Mouse (Mus musculus): ENCODE results near the gene Tmem131. TPM values are rescaled to one million over a fixed set of nuclear protein-coding genes. Genes with fewer than 3 reads are reported as not detected.
"Not testable (repeated sequence)": the region's sequence is repeated elsewhere in the genome, so short reads cannot be mapped to it uniquely, and the experiment has no call there.

Tmem131 gene
- polyA plus RNA-seq, 1 experiment from 2014 or later, result 12.3 TPM

DNA sequence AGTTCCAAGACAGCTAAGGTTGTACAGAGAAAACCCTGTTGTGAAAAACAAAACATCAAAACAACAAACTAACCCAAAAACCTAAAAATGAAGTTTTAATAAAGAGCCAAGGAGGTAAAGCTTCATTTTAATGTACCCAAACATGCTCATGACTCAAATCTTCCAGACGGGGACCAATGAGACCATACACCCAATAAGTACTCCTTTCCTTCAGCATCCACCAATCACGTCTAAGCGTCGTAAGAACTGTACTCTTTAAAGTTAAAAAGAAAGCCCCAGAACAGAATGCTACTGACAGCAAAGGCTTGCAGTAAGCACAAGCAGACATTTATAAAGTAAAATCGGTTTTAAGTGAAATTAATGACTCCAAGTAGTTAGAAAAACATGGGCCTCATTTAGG is 33.1 kb downstream of the Tmem131 start:
- Histone ChIP-seq H3K9ac (no peak overlapping the region), H3K4me3 (replicated peaks) (no peak overlapping the region), H3K4me2 (no peak overlapping the region), H3K27ac (no peak overlapping the region), H3K27me3 (no peaks in the 10 kb centered on the region), H3K9me3 (replicated peaks) (no peaks in the 10 kb centered on the region), H3K4me1 (peaks cover 15% of the 10 kb centered on the region), H3K36me3 (no peaks in the 10 kb centered on the region)
- WGBS, result 90% methylated on average over 5 of the region's 5 CpGs
- ATAC-seq (replicated peaks; ENCODE audit: low FRiP score), result no peak

DNA sequence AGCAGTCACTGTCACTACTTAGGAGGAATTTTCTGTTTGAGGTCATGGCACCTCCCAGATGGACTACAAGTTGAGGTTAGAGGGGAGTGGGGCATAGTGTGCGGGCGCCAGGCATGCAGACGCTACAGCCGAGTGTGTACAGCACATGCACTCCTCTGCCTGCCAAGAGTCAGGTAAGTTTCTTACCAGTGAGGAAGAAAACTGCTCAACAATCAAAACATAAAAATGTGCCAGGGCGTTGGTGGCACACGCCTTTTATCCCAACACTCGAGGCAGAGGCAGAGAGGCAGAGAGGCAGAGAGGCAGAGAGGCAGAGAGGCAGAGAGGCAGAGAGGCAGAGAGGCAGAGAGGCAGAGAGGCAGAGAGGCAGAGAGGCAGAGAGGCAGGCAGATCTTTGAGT is 33.5 kb downstream of the Tmem131 start:
- H3K27ac ChIP-seq; ATAC-seq (replicated peaks; ENCODE audit: low FRiP score); H3K36me3 ChIP-seq; H3K4me3 ChIP-seq (replicated peaks); H3K27me3 ChIP-seq; H3K9ac ChIP-seq; H3K4me2 ChIP-seq; H3K9me3 ChIP-seq (replicated peaks): not testable (repeated sequence)
- WGBS, result 80% methylated on average over 7 of the region's 7 CpGs
- peaks cover 12% of the 10 kb centered on the region for H3K4me1 ChIP-seq

DNA sequence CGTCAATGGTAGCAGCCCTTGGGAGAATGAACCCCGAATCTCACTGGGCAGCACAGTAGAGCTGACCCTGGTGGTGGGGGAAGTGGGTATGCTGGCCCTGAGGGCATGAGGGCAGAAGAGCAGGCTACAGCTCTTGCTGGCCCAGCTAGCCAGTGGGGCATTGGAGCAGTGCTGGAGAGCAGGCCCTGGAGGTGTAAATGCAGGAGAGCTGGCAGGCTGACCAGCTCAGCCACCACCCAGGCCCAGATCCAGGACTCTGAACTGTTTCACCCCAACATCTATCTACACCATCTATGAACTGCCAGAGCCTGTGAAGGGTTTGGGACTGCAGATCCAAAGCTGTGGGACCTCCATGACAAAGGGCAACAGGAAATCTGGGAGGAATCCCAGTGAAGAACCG is 38.2 kb downstream of the Tmem131 start:
- H3K27ac ChIP-seq, result no peak overlapping the region
- H3K27me3 ChIP-seq, result no peaks in the 10 kb centered on the region
- no peaks in the 10 kb centered on the region for H3K9me3 ChIP-seq (replicated peaks)
- no peak for ATAC-seq (replicated peaks; ENCODE audit: low FRiP score)
- WGBS, result 82% methylated on average over 3 of the region's 3 CpGs
- no peak overlapping the region for H3K9ac ChIP-seq
- no peak overlapping the region for H3K4me3 ChIP-seq (replicated peaks)
- no peaks in the 10 kb centered on the region for H3K4me1 ChIP-seq
- no peaks in the 10 kb centered on the region for H3K36me3 ChIP-seq
- H3K4me2 ChIP-seq, result no peak overlapping the region

DNA sequence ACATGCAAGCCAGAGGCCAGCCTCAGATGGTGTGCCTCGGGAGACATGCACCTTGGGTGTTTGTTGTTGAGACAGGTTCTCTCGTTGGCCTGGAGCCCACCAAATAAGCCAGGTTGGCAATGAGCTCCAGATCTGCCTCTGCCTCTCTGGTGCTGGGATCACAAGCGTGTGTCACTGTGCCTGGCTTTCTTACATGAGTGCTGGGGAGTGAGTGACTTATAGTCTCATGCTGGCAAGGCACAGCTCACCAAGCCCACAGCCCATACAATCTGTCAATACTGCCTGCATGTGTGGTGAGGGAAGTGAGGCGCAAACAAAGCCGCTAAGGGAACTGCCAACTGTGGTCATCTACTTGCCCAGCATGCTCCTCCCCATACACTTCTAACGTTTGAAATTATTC is 39.0 kb downstream of the Tmem131 start:
- no peaks in the 10 kb centered on the region for H3K9me3 ChIP-seq (replicated peaks)
- H3K27me3 ChIP-seq, result no peaks in the 10 kb centered on the region
- no peaks in the 10 kb centered on the region for H3K4me1 ChIP-seq
- H3K27ac ChIP-seq, result no peak overlapping the region
- 69% methylated on average over 6 of the region's 6 CpGs for WGBS
- H3K36me3 ChIP-seq, result no peaks in the 10 kb centered on the region
- H3K4me3 ChIP-seq (replicated peaks), result no peak overlapping the region
- no peak for ATAC-seq (replicated peaks; ENCODE audit: low FRiP score)
- no peak overlapping the region for H3K9ac ChIP-seq
- H3K4me2 ChIP-seq, result no peak overlapping the region

DNA sequence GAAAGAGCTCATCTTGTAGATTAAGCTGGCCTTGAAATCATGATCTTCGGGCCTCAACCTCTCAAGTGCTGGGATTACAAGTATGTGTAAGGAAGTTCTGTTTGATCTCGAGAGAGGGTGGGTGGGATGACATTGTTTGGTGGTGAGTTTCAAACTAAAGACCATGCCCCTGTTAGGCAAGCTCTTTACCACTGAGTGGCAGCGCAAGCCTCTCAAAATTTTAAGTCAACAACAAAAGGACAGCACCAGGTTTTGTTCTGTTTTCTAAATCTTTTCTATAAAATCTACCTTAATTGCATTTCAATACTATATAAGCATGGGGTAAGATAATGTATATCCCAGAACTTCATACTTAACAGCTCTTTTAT is 39.4 kb downstream of the Tmem131 start:
- Histone ChIP-seq H3K4me3 (replicated peaks) (no peak overlapping the region), H3K27me3 (no peaks in the 10 kb centered on the region), H3K4me2 (no peak overlapping the region), H3K9me3 (replicated peaks) (no peaks in the 10 kb centered on the region), H3K9ac (no peak overlapping the region), H3K36me3 (no peaks in the 10 kb centered on the region), H3K27ac (no peak overlapping the region), H3K4me1 (no peaks in the 10 kb centered on the region)
- WGBS, result 56% methylated on average over 3 of the region's 3 CpGs
- ATAC-seq (replicated peaks; ENCODE audit: low FRiP score), result no peak

DNA sequence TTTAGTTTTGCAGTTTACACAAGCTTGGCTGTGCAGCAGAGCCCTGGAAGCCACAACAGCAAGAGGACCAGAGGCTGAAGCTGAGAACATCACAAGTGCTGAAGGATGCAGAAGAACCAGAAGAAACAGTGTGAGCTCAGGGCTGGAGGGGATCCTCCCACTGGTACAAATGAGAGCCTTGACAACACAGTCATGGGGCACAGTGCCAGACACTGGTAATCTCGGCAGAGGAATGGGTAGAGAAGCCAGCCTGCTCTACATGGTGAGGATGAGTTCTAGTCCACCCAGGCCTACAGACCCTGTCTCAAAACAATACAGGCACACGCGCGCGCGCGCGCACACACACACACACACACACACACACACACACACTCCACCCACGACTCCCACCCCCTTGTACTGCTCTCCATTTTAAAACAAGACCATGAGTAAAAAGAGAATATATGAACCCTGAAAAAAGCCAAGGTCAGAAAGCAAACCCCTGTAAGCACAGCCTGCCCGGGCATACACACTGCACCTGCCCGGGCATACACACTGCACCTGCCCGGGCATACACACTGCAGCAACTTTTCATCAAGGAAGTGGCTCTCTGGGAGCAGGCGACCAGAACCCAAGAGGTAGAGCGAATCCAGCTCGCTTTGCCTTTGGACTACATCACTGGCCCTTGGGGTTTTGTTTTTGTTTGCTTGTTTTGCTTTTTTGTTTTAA is 39.9 kb downstream of the Tmem131 start:
- H3K9me3 ChIP-seq (replicated peaks), result no peaks in the 10 kb centered on the region
- ATAC-seq (replicated peaks; ENCODE audit: low FRiP score), result no peak
- H3K4me2 ChIP-seq, result no peak overlapping the region
- H3K4me3 ChIP-seq (replicated peaks), result no peak overlapping the region
- WGBS, result 92% methylated on average over 15 of the region's 15 CpGs
- H3K4me1 ChIP-seq, result no peaks in the 10 kb centered on the region
- H3K27me3 ChIP-seq, result no peaks in the 10 kb centered on the region
- H3K36me3 ChIP-seq, result no peaks in the 10 kb centered on the region
- no peak overlapping the region for H3K27ac ChIP-seq
- H3K9ac ChIP-seq, result no peak overlapping the region

DNA sequence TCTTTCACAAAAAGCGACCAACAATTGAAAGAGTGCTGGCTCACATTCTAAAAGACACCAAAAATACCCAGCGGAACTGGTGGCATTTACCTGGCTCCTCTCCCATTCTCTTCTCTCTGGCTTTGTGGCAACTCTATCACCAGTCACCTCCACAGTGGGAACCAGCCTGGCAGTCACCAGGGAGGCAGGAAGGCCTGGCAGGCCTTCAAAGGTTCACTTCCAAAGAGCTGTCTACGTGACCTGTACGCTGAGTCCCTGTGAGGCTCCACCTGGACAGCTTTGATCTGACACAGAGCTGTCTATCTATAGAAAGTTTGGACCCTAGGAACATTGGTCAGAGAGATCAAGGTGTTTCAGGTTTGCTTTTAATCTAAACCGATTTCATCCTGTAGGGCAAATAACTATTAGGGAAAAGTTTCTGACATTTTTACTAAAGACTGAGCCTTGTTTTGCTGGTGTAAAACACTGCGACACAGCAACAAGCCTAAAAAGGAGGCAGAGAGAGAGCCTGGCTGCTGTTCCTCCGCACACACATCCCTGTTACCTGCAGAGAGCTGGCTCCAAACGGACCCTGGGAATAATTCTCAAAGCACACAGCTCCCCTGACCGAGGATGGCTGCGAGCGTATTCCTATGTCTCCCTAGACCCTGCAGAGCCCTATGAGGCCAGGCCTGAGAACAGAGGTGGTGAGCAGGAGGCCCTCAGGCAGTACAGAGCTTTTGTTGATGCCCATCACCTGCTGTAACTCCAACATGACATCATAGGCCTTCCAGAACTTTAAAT is 40.7 kb downstream of the Tmem131 start:
- H3K9ac ChIP-seq, result no peak overlapping the region
- no peaks in the 10 kb centered on the region for H3K27me3 ChIP-seq
- H3K4me2 ChIP-seq, result no peak overlapping the region
- H3K36me3 ChIP-seq, result no peaks in the 10 kb centered on the region
- H3K27ac ChIP-seq, result no peak overlapping the region
- no peaks in the 10 kb centered on the region for H3K4me1 ChIP-seq
- no peak overlapping the region for H3K4me3 ChIP-seq (replicated peaks)
- no peak for ATAC-seq (replicated peaks; ENCODE audit: low FRiP score)
- H3K9me3 ChIP-seq (replicated peaks), result no peaks in the 10 kb centered on the region
- 90% methylated on average over 11 of the region's 11 CpGs for WGBS

DNA sequence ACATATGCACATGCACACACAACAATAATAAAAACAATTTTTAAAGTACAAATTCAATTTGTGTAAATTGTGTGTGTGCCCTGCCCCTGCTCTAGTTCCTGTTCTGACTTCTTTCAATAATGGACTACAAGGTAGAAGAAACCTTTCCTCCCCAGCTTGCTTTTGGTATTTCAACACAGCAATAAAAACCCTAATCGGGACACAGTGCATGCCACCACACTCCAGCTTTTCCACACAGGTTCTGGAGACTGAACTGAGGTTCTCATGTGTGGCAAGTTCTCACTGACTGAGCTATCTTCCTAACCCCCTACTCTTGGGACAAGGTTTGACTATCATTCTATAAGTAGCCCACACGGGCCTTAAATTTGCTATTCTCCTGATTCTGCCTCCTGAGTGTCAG is 43.8 kb downstream of the Tmem131 start:
- H3K4me2 ChIP-seq, result no peak overlapping the region
- no peak for ATAC-seq (replicated peaks; ENCODE audit: low FRiP score)
- no peak overlapping the region for H3K27ac ChIP-seq
- no peaks in the 10 kb centered on the region for H3K9me3 ChIP-seq (replicated peaks)
- H3K9ac ChIP-seq, result no peak overlapping the region
- WGBS, result 91% methylated on average over 2 of the region's 2 CpGs
- no peaks in the 10 kb centered on the region for H3K36me3 ChIP-seq
- H3K4me1 ChIP-seq, result no peaks in the 10 kb centered on the region
- no peaks in the 10 kb centered on the region for H3K27me3 ChIP-seq
- H3K4me3 ChIP-seq (replicated peaks), result no peak overlapping the region

DNA sequence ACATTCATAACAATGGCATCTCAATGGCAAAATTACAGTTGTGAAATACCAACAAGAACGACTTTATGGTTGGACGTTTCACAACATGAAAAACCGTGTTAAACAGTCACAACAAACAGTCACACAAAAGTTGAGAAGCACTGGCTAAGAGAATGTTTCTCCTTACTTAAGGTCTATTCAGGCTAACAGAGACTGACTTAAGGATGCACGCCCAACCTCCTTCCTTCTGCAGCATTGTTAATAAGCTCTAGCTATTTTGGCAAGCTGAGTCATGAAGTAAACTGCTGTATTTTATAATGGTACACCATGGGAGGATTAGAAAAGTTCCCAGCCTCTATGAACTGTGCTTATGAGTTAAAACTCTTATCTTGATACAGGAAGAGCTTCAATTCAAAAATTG is 47.0 kb downstream of the Tmem131 start:
- Histone ChIP-seq H3K4me3 (replicated peaks) (no peak overlapping the region), H3K36me3 (no peaks in the 10 kb centered on the region), H3K4me1 (no peaks in the 10 kb centered on the region), H3K9me3 (replicated peaks) (no peaks in the 10 kb centered on the region), H3K27ac (no peak overlapping the region), H3K4me2 (no peak overlapping the region), H3K27me3 (no peaks in the 10 kb centered on the region), H3K9ac (no peak overlapping the region)
- ATAC-seq (replicated peaks; ENCODE audit: low FRiP score), result no peak
- 91% methylated on average over 4 of the region's 4 CpGs for WGBS

DNA sequence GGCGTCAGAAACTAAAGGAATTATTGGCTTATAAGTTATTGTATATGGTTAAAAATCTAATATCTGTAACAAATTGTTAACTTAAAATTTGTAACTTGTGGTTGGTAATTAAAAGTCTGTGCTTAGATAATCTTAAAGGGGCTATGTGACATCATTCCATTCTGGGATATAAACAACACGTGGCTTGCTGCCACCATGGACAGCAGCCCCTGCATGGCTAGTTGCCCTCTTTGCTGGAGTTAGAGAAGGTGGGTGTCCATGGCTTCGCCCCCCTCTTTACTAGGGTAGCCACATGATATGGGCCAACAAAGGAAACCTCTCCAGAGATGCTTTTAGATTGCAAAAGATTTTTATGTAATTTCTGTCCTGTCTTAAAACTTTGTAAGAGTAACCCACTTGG is 48.0 kb downstream of the Tmem131 start:
- no peak overlapping the region for H3K4me3 ChIP-seq (replicated peaks)
- no peaks in the 10 kb centered on the region for H3K36me3 ChIP-seq
- H3K27ac ChIP-seq, result no peak overlapping the region
- H3K27me3 ChIP-seq, result no peaks in the 10 kb centered on the region
- 0 out of 2 replicates have a peak, but pooled peaks cover 2% of the 10 kb centered on the region for H3K4me1 ChIP-seq
- 79% methylated on average over 3 of the region's 3 CpGs for WGBS
- H3K4me2 ChIP-seq, result no peak overlapping the region
- H3K9me3 ChIP-seq (replicated peaks), result no peaks in the 10 kb centered on the region
- H3K9ac ChIP-seq, result no peak overlapping the region
- no peak for ATAC-seq (replicated peaks; ENCODE audit: low FRiP score)

DNA sequence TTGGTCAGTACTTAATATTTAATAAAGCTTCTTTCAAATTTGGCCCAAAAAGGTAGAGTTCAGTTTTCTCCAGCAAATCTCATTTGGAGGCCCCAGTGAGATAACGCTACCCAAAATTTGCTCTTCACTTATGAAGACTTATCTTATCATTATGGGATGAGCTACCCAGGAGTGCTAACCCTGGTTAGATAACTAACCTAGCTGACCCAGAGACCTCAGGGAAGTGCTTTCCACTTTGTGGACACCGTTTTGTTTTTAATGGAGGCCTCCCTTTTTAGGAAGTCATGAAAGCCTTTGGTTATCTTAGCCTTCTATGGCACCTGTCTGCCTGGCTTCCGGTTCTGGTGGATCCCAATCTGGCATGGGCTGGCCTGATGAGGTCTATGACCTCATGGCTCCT is 49.3 kb downstream of the Tmem131 start:
- no peak overlapping the region for H3K27ac ChIP-seq
- peaks cover 10% of the 10 kb centered on the region; the same call in 1 of the 2 replicates for H3K4me1 ChIP-seq
- H3K9ac ChIP-seq, result no peak overlapping the region
- no peaks in the 10 kb centered on the region for H3K9me3 ChIP-seq (replicated peaks)
- ATAC-seq (replicated peaks; ENCODE audit: low FRiP score), result no peak
- H3K4me3 ChIP-seq (replicated peaks), result no peak overlapping the region
- no peak overlapping the region for H3K4me2 ChIP-seq
- no peaks in the 10 kb centered on the region for H3K27me3 ChIP-seq
- WGBS, result 95% methylated on average over 3 of the region's 3 CpGs
- no peaks in the 10 kb centered on the region for H3K36me3 ChIP-seq

DNA sequence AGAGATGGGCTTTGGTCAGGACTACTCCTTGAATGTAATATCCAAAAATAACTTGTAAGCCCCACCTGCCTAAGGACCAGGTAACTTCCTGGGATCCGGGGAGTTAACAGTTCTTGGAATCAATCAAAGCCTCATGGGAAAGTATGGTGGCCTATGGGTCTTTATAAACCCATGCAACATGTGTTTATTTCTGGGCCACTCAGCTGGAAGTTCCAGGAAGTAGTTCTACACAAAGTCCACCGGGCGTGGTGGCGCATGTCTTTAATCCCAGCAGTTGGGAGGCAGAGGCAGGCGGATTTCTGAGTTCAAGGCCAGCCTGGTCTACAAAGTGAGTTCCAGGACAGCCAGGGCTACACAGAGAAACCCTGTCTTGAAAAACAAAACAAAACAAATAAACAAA is 49.7 kb downstream of the Tmem131 start:
- 98% methylated on average over 5 of the region's 5 CpGs for WGBS
- H3K9ac ChIP-seq; H3K9me3 ChIP-seq (replicated peaks); H3K27me3 ChIP-seq; H3K27ac ChIP-seq; H3K4me3 ChIP-seq (replicated peaks); H3K4me2 ChIP-seq; H3K36me3 ChIP-seq; ATAC-seq (replicated peaks; ENCODE audit: low FRiP score): not testable (repeated sequence)
- peaks cover 13% of the 10 kb centered on the region; the same call in 1 of the 2 replicates for H3K4me1 ChIP-seq
